Mouse (Mus musculus) intestine, embryonic 14.5 days (tissue): ENCODE measurements at regions not wholly inside any gene's neighbourhood (a gene's known extent, or its start where the extent isn't known, plus 50 kb on each side); places are given as distances from the start of the nearest gene placed in this dataset.

Experiments used
- ATAC-seq: fragments of 200-750 bp; cut with Nextera tagmentation; replicated peaks from 2 replicates; pipeline ENCODE4 v1.8.0; 2017; ENCODE audit warnings: low read depth, moderate number of reproducible peaks, moderate TSS enrichment, moderate library complexity; ENCODE audit not compliant: low FRiP score, low TSS enrichment
- DNase-seq: peaks from one replicate; pipeline ENCODE4 v3.0.0-alpha.2; 2018; ENCODE audit warnings: low spot score
- H3K27ac ChIP-seq: fragments of 300-500 bp; sonication (generic); 2 replicates; pipeline ENCODE4 v1.5.1; 2014; ENCODE audit warnings: low read depth, mild to moderate bottlenecking, control low read depth
- H3K27me3 ChIP-seq: fragments of 300-500 bp; sonication (generic); replicated peaks from 2 replicates; pipeline ENCODE4 v1.6.1; 2014; ENCODE audit warnings: low read length, control low read depth; ENCODE audit not compliant: control insufficient read depth, insufficient read depth
- H3K36me3 ChIP-seq: fragments of 300-500 bp; sonication (generic); 2 replicates; pipeline ENCODE4 v1.6.1; 2014; ENCODE audit warnings: low read length, control low read depth; ENCODE audit not compliant: control insufficient read depth, insufficient read depth
- H3K4me1 ChIP-seq: fragments of 300-500 bp; sonication (generic); replicated peaks from 2 replicates; pipeline ENCODE4 v1.6.1; 2014; ENCODE audit warnings: low read length, control low read depth, mixed read lengths; ENCODE audit not compliant: control insufficient read depth, insufficient read depth
- H3K4me2 ChIP-seq: fragments of 300-500 bp; sonication (generic); 2 replicates; pipeline ENCODE4 v1.6.1; 2014; ENCODE audit warnings: low read length
- H3K4me3 ChIP-seq: fragments of 300-500 bp; sonication (generic); 2 replicates; pipeline ENCODE4 v1.5.1; 2014; ENCODE audit warnings: low read depth, low read length, control low read depth, mixed read lengths
- H3K9ac ChIP-seq: fragments of 300-500 bp; sonication (generic); 2 replicates; pipeline ENCODE4 v1.6.1; 2014; ENCODE audit warnings: mild to moderate bottlenecking, low read length
- H3K9me3 ChIP-seq: fragments of 300-500 bp; sonication (generic); 2 replicates; pipeline ENCODE4 v1.6.1; 2016; ENCODE audit warnings: low read length, control low read depth; ENCODE audit not compliant: control insufficient read depth
- WGBS: fragments of 180-500 bp; shearing (Covaris S2); extraction: QIAGEN DNeasy Blood & Tissue Kit; methylation state at CpG from one replicate; pipeline ENCODE4 v1.1.7; 2014; 5-methylcytosine and 5-hydroxymethylcytosine counted together

- no peak for DNase-seq
- Histone ChIP-seq H3K4me1 (0 out of 2 replicates have a peak, but pooled peaks cover 4% of the 10 kb centered on the region), H3K4me3 (no peak overlapping the region), H3K4me2 (no peak overlapping the region), H3K36me3 (no peaks in the 10 kb centered on the region), H3K9me3 (no peaks in the 10 kb centered on the region), H3K27ac (no peak overlapping the region), H3K27me3 (no peaks in the 10 kb centered on the region), H3K9ac (no peak overlapping the region)
- 74% methylated on average over 7 of the region's 7 CpGs for WGBS
- ATAC-seq: no peak
Observed at GRCm38 (mm10) chr10:19167101-19167500, 151.6 kb upstream of the Tnfaip3 start.

- ATAC-seq (no peak), DNase-seq (no peak)
- Histone ChIP-seq H3K36me3 (no peaks in the 10 kb centered on the region), H3K27me3 (no peaks in the 10 kb centered on the region), H3K4me3 (no peak overlapping the region), H3K27ac (no peak overlapping the region), H3K4me2 (no peak overlapping the region), H3K9ac (no peak overlapping the region), H3K4me1 (no peaks in the 10 kb centered on the region), H3K9me3 (no peaks in the 10 kb centered on the region)
- 81% methylated on average over 2 of the region's 2 CpGs for WGBS
Observed at GRCm38 (mm10) chr10:19162104-19162503, 146.6 kb upstream of the Tnfaip3 start.

- DNase-seq (no peak), ATAC-seq (no peak)
- Histone ChIP-seq H3K36me3 (no peaks in the 10 kb centered on the region), H3K27me3 (no peaks in the 10 kb centered on the region), H3K4me3 (no peak overlapping the region), H3K4me1 (no peaks in the 10 kb centered on the region), H3K9me3 (no peaks in the 10 kb centered on the region), H3K4me2 (no peak overlapping the region), H3K9ac (no peak overlapping the region), H3K27ac (no peak overlapping the region)
Observed at GRCm38 (mm10) chr10:19161149-19161548, 145.7 kb upstream of the Tnfaip3 start.

- Histone ChIP-seq H3K27me3 (no peaks in the 10 kb centered on the region), H3K9ac (no peak overlapping the region), H3K27ac (no peak overlapping the region), H3K4me2 (no peak overlapping the region), H3K9me3 (no peaks in the 10 kb centered on the region), H3K4me3 (no peak overlapping the region), H3K4me1 (no peaks in the 10 kb centered on the region), H3K36me3 (no peaks in the 10 kb centered on the region)
- ATAC-seq (no peak), DNase-seq (no peak)
Observed at GRCm38 (mm10) chr10:19154041-19154440, 138.6 kb upstream of the Tnfaip3 start.

- H3K4me1 ChIP-seq: no peaks in the 10 kb centered on the region
Observed at GRCm38 (mm10) chr10:19152773-19153172, 137.3 kb upstream of the Tnfaip3 start.

GRCm38 (mm10) chr10:19150766-19151165, 135.3 kb upstream of the Tnfaip3 start:
- WGBS: 76% methylated on average over 1 of the region's 1 CpGs
- DNase-seq: no peak
- Histone ChIP-seq H3K4me1 (no peaks in the 10 kb centered on the region), H3K9ac (no peak overlapping the region), H3K4me3 (no peak overlapping the region), H3K27ac (no peak overlapping the region), H3K4me2 (no peak overlapping the region), H3K9me3 (no peaks in the 10 kb centered on the region), H3K36me3 (no peaks in the 10 kb centered on the region), H3K27me3 (no peaks in the 10 kb centered on the region)
- no peak for ATAC-seq

More at GRCm38 (mm10) chr10:19152773-19153172, 137.3 kb upstream of the Tnfaip3 start:
- DNase-seq (no peak), ATAC-seq (no peak)
- H3K27ac ChIP-seq: no peak overlapping the region
- WGBS: 85% methylated on average over 5 of the region's 5 CpGs
- H3K36me3 ChIP-seq: no peaks in the 10 kb centered on the region
- H3K4me3 ChIP-seq: no peak overlapping the region
- no peaks in the 10 kb centered on the region for H3K9me3 ChIP-seq
- no peaks in the 10 kb centered on the region for H3K27me3 ChIP-seq
- H3K9ac ChIP-seq: no peak overlapping the region
- no peak overlapping the region for H3K4me2 ChIP-seq

- DNase-seq: no peak
- H3K36me3 ChIP-seq: no peaks in the 10 kb centered on the region
- H3K9ac ChIP-seq: no peak overlapping the region
- H3K27me3 ChIP-seq: no peaks in the 10 kb centered on the region
- no peak overlapping the region for H3K4me2 ChIP-seq
- no peak overlapping the region for H3K4me3 ChIP-seq
- H3K4me1 ChIP-seq: no peaks in the 10 kb centered on the region
- ATAC-seq: no peak
- H3K9me3 ChIP-seq: no peaks in the 10 kb centered on the region
- WGBS: 39% methylated on average over 3 of the region's 3 CpGs
- no peak overlapping the region for H3K27ac ChIP-seq
Observed at GRCm38 (mm10) chr10:19150005-19150404, 134.5 kb upstream of the Tnfaip3 start.

- Histone ChIP-seq H3K27me3 (no peaks in the 10 kb centered on the region), H3K4me3 (no peak overlapping the region), H3K36me3 (no peaks in the 10 kb centered on the region), H3K4me2 (no peak overlapping the region), H3K9me3 (no peaks in the 10 kb centered on the region), H3K9ac (no peak overlapping the region), H3K4me1 (no peaks in the 10 kb centered on the region), H3K27ac (no peak overlapping the region)
- DNase-seq (no peak), ATAC-seq (no peak)
- WGBS: 76% methylated on average over 4 of the region's 4 CpGs
Observed at GRCm38 (mm10) chr10:19149196-19149869, 133.9 kb upstream of the Tnfaip3 start.

- no peak overlapping the region for H3K27ac ChIP-seq
- DNase-seq: no peak
- H3K36me3 ChIP-seq: no peaks in the 10 kb centered on the region
- H3K4me1 ChIP-seq: no peaks in the 10 kb centered on the region
- no peak overlapping the region for H3K9ac ChIP-seq
- ATAC-seq: no peak
- no peaks in the 10 kb centered on the region for H3K9me3 ChIP-seq
- H3K27me3 ChIP-seq: no peaks in the 10 kb centered on the region
- WGBS: 90% methylated on average over 3 of the region's 3 CpGs
- H3K4me3 ChIP-seq: no peak overlapping the region
- H3K4me2 ChIP-seq: no peak overlapping the region
Observed at GRCm38 (mm10) chr10:19141481-19141880, 126.0 kb upstream of the Tnfaip3 start.
